Mouse (Mus musculus): Measurements from ENCODE around the gene Rpl29.

GRCm38 (mm10) chr9:106477649-106478048 lies 48.4 kb downstream of the Rpl29 start:
- TF ChIP-seq POLR2A (IDR thresholded peaks at IDR 0.05; ENCODE audit: insufficient read depth, low read length) (no peak), CTCF (IDR thresholded peaks at IDR 0.05; ENCODE audit: low read depth, low read length) (no peak), EP300 (IDR thresholded peaks at IDR 0.05; ENCODE audit: insufficient read depth, low read depth, low read length) (no peak)
